Mouse (Mus musculus): Measurements from ENCODE around the gene Hoxd8. TPM values are rescaled to one million over a fixed set of nuclear protein-coding genes. Genes with fewer than 3 reads are reported as not detected.

Hoxd8 gene
- polyA plus RNA-seq, 1 experiment from 2014 or later: 23.1 TPM

DNA sequence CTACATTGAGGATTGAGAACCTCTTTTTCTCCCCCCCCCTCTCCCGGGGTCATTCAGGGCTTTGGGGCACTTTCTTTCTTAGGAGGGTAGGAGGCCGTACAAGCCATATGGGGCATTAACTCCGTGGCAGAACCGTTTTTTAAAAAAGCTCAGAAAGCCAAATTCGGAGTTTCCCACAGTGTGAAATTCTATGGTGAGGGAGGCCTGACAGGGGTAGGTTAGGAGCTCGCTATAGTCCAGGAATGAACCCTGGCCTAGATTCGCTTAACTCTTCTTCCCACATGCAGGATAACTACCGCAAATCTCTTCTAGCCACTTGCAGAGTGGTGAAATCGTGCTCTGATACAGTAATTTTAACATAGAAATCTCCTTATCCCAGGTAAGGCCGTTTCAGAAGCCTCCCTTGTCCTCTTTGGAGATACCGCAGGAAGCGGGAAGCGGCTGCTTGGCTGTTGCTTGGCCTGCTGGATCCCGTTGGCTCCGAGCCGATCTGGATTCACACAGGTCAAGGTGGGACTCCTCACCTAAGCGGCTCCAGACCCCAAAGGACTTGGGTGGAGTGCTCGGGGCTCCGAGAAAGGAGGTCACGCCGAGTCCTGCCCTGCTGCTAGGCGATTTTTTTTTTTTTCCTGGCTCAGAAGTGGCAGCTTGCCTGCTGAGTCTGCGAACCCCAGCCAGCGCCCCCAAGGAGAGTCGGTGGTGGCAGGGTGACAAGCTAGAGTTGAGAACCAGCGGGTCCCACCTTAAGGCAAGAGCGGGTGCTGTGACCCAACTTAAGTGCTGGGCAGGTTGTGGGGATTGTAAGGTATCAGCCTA lies 30.8 kb downstream of the Hoxd8 start:
- H3K27ac ChIP-seq (ENCODE audit: low read depth, low read length): peak overlapping the region; percentile 99
- H3K9me3 ChIP-seq (ENCODE audit: control insufficient read depth, low read length): no peaks in the 10 kb centered on the region
- peaks cover 78% of the 10 kb centered on the region for H3K4me1 ChIP-seq (ENCODE audit: control insufficient read depth, insufficient read depth, low read length)
- DNase-seq (ENCODE audit: low spot score): peak; percentile 69
- H3K4me3 ChIP-seq (ENCODE audit: low read depth, low read length): peak overlapping the region; percentile 48
- peak overlapping the region; percentile 95 for H3K9ac ChIP-seq (ENCODE audit: low read length)
- ATAC-seq (ENCODE audit: insufficient read depth, low FRiP score, low TSS enrichment): no peak
- WGBS: 3% methylated on average over 27 of the region's 27 CpGs
- peak overlapping the region; percentile 91 for H3K4me2 ChIP-seq (ENCODE audit: low read depth)
- no peaks in the 10 kb centered on the region for H3K36me3 ChIP-seq (ENCODE audit: control insufficient read depth, insufficient read depth, low read length)
- no peaks in the 10 kb centered on the region for H3K27me3 ChIP-seq (ENCODE audit: control insufficient read depth, insufficient read depth, low read length)

GRCm38 (mm10) chr2:74735851-74736687 lies 31.7 kb downstream of the Hoxd8 start:
- peaks cover 78% of the 10 kb centered on the region for H3K4me1 ChIP-seq (ENCODE audit: control insufficient read depth, insufficient read depth, low read length)
- WGBS: under 1% methylated on average over 42 of the region's 42 CpGs
- DNase-seq (ENCODE audit: low spot score) (peak; percentile 79), ATAC-seq (ENCODE audit: insufficient read depth, low FRiP score, low TSS enrichment) (no peak)
- no peaks in the 10 kb centered on the region for H3K36me3 ChIP-seq (ENCODE audit: control insufficient read depth, insufficient read depth, low read length)
- H3K9ac ChIP-seq (ENCODE audit: low read length): peak overlapping the region; percentile 95
- peak overlapping the region; percentile 91 for H3K4me2 ChIP-seq (ENCODE audit: low read depth)
- no peaks in the 10 kb centered on the region for H3K27me3 ChIP-seq (ENCODE audit: control insufficient read depth, insufficient read depth, low read length)
- peak overlapping the region; percentile 48 for H3K4me3 ChIP-seq (ENCODE audit: low read depth, low read length)
- H3K9me3 ChIP-seq (ENCODE audit: control insufficient read depth, low read length): no peaks in the 10 kb centered on the region
- H3K27ac ChIP-seq (ENCODE audit: low read depth, low read length): peak overlapping the region; percentile 99

- Histone ChIP-seq H3K4me2 (ENCODE audit: low read depth) (peak overlapping the region; percentile 91), H3K4me3 (ENCODE audit: low read depth, low read length) (peak overlapping the region; percentile 48), H3K9ac (ENCODE audit: low read length) (peak overlapping the region; percentile 95), H3K27ac (ENCODE audit: low read depth, low read length) (peak overlapping the region; percentile 99), H3K9me3 (ENCODE audit: control insufficient read depth, low read length) (no peaks in the 10 kb centered on the region), H3K4me1 (ENCODE audit: control insufficient read depth, insufficient read depth, low read length) (peaks cover 76% of the 10 kb centered on the region), H3K27me3 (ENCODE audit: control insufficient read depth, insufficient read depth, low read length) (no peaks in the 10 kb centered on the region), H3K36me3 (ENCODE audit: control insufficient read depth, insufficient read depth, low read length) (no peaks in the 10 kb centered on the region)
- peak; percentile 33 for DNase-seq (ENCODE audit: low spot score)
- 4% methylated on average over 15 of the region's 15 CpGs for WGBS
- ATAC-seq (ENCODE audit: insufficient read depth, low FRiP score, low TSS enrichment): no peak
Observed at GRCm38 (mm10) chr2:74736688-74737577, 32.5 kb downstream of the Hoxd8 start.

DNA sequence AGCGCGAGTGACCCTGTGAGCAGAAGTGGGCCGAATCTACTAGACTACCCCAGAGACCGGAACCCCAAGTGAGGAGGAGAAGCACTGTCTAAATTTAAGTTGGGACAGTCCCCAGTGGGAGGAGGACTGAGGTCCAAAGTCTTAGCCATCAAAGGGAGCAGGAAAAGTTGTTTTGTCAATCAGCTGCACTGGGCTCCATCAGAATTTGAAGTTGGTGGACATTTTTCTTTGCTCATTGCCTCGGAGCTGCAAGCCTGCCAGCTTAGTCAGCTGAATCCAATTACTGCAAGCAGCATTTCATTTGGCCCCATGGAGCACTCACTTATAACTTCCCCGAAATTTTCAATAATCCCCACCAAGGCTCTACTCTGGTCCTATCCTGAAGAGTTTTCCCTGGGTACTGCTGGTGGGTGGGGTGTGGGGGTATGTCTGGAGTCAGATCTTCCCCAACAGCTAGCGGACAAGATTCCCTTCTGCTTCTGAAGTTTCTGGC lies 33.2 kb downstream of the Hoxd8 start:
- no peaks in the 10 kb centered on the region for H3K27me3 ChIP-seq (ENCODE audit: control insufficient read depth, insufficient read depth, low read length)
- ATAC-seq (ENCODE audit: insufficient read depth, low FRiP score, low TSS enrichment) (no peak), DNase-seq (ENCODE audit: low spot score) (peak; percentile 58)
- H3K4me1 ChIP-seq (ENCODE audit: control insufficient read depth, insufficient read depth, low read length): peaks cover 72% of the 10 kb centered on the region
- peak overlapping the region; percentile 99 for H3K27ac ChIP-seq (ENCODE audit: low read depth, low read length)
- H3K9ac ChIP-seq (ENCODE audit: low read length): peak overlapping the region; percentile 95
- H3K9me3 ChIP-seq (ENCODE audit: control insufficient read depth, low read length): no peaks in the 10 kb centered on the region
- peak overlapping the region; percentile 48 for H3K4me3 ChIP-seq (ENCODE audit: low read depth, low read length)
- 3% methylated on average over 7 of the region's 7 CpGs for WGBS
- no peaks in the 10 kb centered on the region for H3K36me3 ChIP-seq (ENCODE audit: control insufficient read depth, insufficient read depth, low read length)
- peak overlapping the region; percentile 91 for H3K4me2 ChIP-seq (ENCODE audit: low read depth)

GRCm38 (mm10) chr2:74738623-74739475 lies 34.4 kb downstream of the Hoxd8 start:
- Histone ChIP-seq H3K4me3 (ENCODE audit: low read depth, low read length) (peak overlapping the region; percentile 48), H3K36me3 (ENCODE audit: control insufficient read depth, insufficient read depth, low read length) (no peaks in the 10 kb centered on the region), H3K27ac (ENCODE audit: low read depth, low read length) (peak overlapping the region; percentile 99), H3K4me1 (ENCODE audit: control insufficient read depth, insufficient read depth, low read length) (peaks cover 75% of the 10 kb centered on the region), H3K4me2 (ENCODE audit: low read depth) (peak overlapping the region; percentile 91), H3K9me3 (ENCODE audit: control insufficient read depth, low read length) (no peaks in the 10 kb centered on the region), H3K9ac (ENCODE audit: low read length) (peak overlapping the region; percentile 95), H3K27me3 (ENCODE audit: control insufficient read depth, insufficient read depth, low read length) (no peaks in the 10 kb centered on the region)
- ATAC-seq (ENCODE audit: insufficient read depth, low FRiP score, low TSS enrichment) (no peak), DNase-seq (ENCODE audit: low spot score) (peak; percentile 76)
- WGBS: under 1% methylated on average over 20 of the region's 20 CpGs

DNA sequence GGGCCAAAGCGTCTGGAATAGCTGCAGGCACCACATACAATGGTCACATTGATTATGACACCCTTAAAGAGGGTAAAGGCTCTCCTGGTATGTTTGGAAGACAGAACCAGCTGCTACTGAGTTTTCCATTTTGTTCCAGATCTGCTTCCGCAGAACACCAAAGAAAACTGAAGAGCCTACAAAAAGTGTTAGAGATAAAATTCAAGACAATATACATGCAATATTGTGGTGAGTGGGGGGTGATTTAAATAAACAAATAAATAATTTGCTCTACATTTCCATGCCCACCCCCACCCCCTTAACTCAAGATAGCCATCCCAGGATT lies 35.0 kb downstream of the Hoxd8 start:
- Histone ChIP-seq H3K9ac (ENCODE audit: low read length) (peak overlapping the region; percentile 95), H3K27me3 (ENCODE audit: control insufficient read depth, insufficient read depth, low read length) (no peaks in the 10 kb centered on the region), H3K36me3 (ENCODE audit: control insufficient read depth, insufficient read depth, low read length) (peaks cover 2% of the 10 kb centered on the region), H3K4me2 (ENCODE audit: low read depth) (peak overlapping the region; percentile 91), H3K9me3 (ENCODE audit: control insufficient read depth, low read length) (no peaks in the 10 kb centered on the region), H3K4me3 (ENCODE audit: low read depth, low read length) (peak overlapping the region; percentile 48), H3K4me1 (ENCODE audit: control insufficient read depth, insufficient read depth, low read length) (peaks cover 77% of the 10 kb centered on the region), H3K27ac (ENCODE audit: low read depth, low read length) (peak overlapping the region; percentile 99)
- ATAC-seq (ENCODE audit: insufficient read depth, low FRiP score, low TSS enrichment): no peak
- DNase-seq (ENCODE audit: low spot score): no peak
- 7% methylated on average over 2 of the region's 2 CpGs for WGBS

- ATAC-seq (ENCODE audit: insufficient read depth, low FRiP score, low TSS enrichment) (peak; percentile 26), DNase-seq (ENCODE audit: low spot score) (peak; percentile 64)
- peak overlapping the region; percentile 91 for H3K4me2 ChIP-seq (ENCODE audit: low read depth)
- peaks cover 78% of the 10 kb centered on the region for H3K4me1 ChIP-seq (ENCODE audit: control insufficient read depth, insufficient read depth, low read length)
- peak overlapping the region; percentile 95 for H3K9ac ChIP-seq (ENCODE audit: low read length)
- H3K4me3 ChIP-seq (ENCODE audit: low read depth, low read length): peak overlapping the region; percentile 48
- no peaks in the 10 kb centered on the region for H3K9me3 ChIP-seq (ENCODE audit: control insufficient read depth, low read length)
- peaks cover 2% of the 10 kb centered on the region for H3K36me3 ChIP-seq (ENCODE audit: control insufficient read depth, insufficient read depth, low read length)
- no peaks in the 10 kb centered on the region for H3K27me3 ChIP-seq (ENCODE audit: control insufficient read depth, insufficient read depth, low read length)
- 1% methylated on average over 14 of the region's 14 CpGs for WGBS
- peak overlapping the region; percentile 99 for H3K27ac ChIP-seq (ENCODE audit: low read depth, low read length)
Observed at GRCm38 (mm10) chr2:74739869-74740268, 35.5 kb downstream of the Hoxd8 start.
